Comparison of ENCODE assay signal across 36 mouse cellular contexts in genomic region chr14:69507000-69507399, GRCm38 (mm10). TPM values are rescaled to one million over a fixed set of nuclear protein-coding genes. Genes with fewer than 3 reads are reported as not detected.
"Had no signal": no experiment of that assay in that cellular context is flagged by ENCODE, and none has a peak within 500 bp of the region (broad histone marks: within the 10 kb centered on the region; RNA-seq: fewer than 3 reads in every experiment).

No protein-coding gene starts in this region.

RNA-seq across cellular contexts. Expression of gene Gm16867, which starts 3.8 kb away (rescaled TPM):
- total RNA-seq: liver, adult 2 months; midbrain, postnatal 0 days had no signal
- polyA plus RNA-seq: limb, embryonic 10.5 days; limb, embryonic 11.5 days; limb, embryonic 12.5 days; limb, embryonic 14.5 days; liver, embryonic 11.5 days; liver, embryonic 13.5 days; liver, postnatal 0 days; lung, embryonic 14.5 days; lung, embryonic 15.5 days; lung, embryonic 16.5 days; lung, postnatal 0 days; midbrain, embryonic 10.5 days; midbrain, embryonic 11.5 days; midbrain, embryonic 12.5 days; midbrain, embryonic 13.5 days; midbrain, embryonic 14.5 days; midbrain, embryonic 15.5 days; midbrain, embryonic 16.5 days; midbrain, postnatal 0 days; myocyte; neural tube, embryonic 11.5 days; neural tube, embryonic 12.5 days had no signal

RNA-seq across cellular contexts. Expression of gene Gm27179, which starts 5.3 kb away (rescaled TPM):
- total RNA-seq: left cerebral cortex, adult 2 months; left cerebral cortex, adult 8-10 months; left cerebral cortex, postnatal 14 days; left cerebral cortex, postnatal 25 days; left cerebral cortex, postnatal 36 days; left cerebral cortex, postnatal 4 days; liver, adult 2 months; megakaryocyte-erythroid progenitor cell, adult 5-6 weeks; midbrain, postnatal 0 days had no signal
- polyA plus RNA-seq: limb, embryonic 10.5 days; limb, embryonic 11.5 days; limb, embryonic 12.5 days; limb, embryonic 13.5 days; limb, embryonic 14.5 days; liver, adult 2 months; liver, embryonic 11.5 days; liver, embryonic 12.5 days; liver, embryonic 13.5 days; liver, embryonic 14.5 days; liver, embryonic 15.5 days; liver, embryonic 16.5 days; liver, postnatal 0 days; lung, embryonic 14.5 days; lung, embryonic 15.5 days; lung, embryonic 16.5 days; lung, postnatal 0 days; macrophage; midbrain, embryonic 10.5 days; midbrain, embryonic 11.5 days; midbrain, embryonic 12.5 days; midbrain, embryonic 13.5 days; midbrain, embryonic 14.5 days; midbrain, embryonic 15.5 days; midbrain, embryonic 16.5 days; midbrain, postnatal 0 days; myocyte; neural tube, embryonic 11.5 days; neural tube, embryonic 12.5 days had no signal
